Mouse (Mus musculus) hindbrain, embryonic 12.5 days (tissue): ENCODE measurements at regions not wholly inside any gene's neighbourhood (a gene's known extent, or its start where the extent isn't known, plus 50 kb on each side); places are given as distances from the start of the nearest gene placed in this dataset.

ENCODE experiments used
- ATAC-seq: fragments of 200-750 bp; cut with Nextera tagmentation; 2 replicates; pipeline ENCODE4 v1.8.0; 2017; ENCODE audit warnings: moderate TSS enrichment; ENCODE audit not compliant: low FRiP score
- H3K27ac ChIP-seq: fragments of 300-500 bp; sonication (generic); 2 replicates; pipeline ENCODE4 v1.5.1; 2016; ENCODE audit warnings: mild to moderate bottlenecking
- H3K27me3 ChIP-seq: fragments of 300-500 bp; sonication (generic); 2 replicates; pipeline ENCODE4 v1.6.1; 2016; ENCODE audit warnings: mild to moderate bottlenecking
- H3K36me3 ChIP-seq: fragments of 300-500 bp; sonication (generic); 2 replicates; pipeline ENCODE4 v1.6.1; 2016; ENCODE audit warnings: mild to moderate bottlenecking
- H3K4me1 ChIP-seq: fragments of 300-500 bp; sonication (generic); 2 replicates; pipeline ENCODE4 v1.6.1; 2016
- H3K4me2 ChIP-seq: fragments of 300-500 bp; sonication (generic); replicated peaks from 2 replicates; pipeline ENCODE4 v1.6.1; 2016; ENCODE audit warnings: mild to moderate bottlenecking
- H3K4me3 ChIP-seq: fragments of 300-500 bp; sonication (generic); 2 replicates; pipeline ENCODE4 v1.5.1; 2016; ENCODE audit warnings: mild to moderate bottlenecking
- H3K9ac ChIP-seq: fragments of 300-500 bp; sonication (generic); 2 replicates; pipeline ENCODE4 v1.6.1; 2016; ENCODE audit warnings: mild to moderate bottlenecking, moderate library complexity
- H3K9me3 ChIP-seq: fragments of 300-500 bp; sonication (generic); replicated peaks from 2 replicates; pipeline ENCODE4 v1.6.1; 2016; ENCODE audit warnings: mild to moderate bottlenecking
- WGBS: fragments of 180-500 bp; shearing (Covaris S2); methylation state at CpG from one replicate; pipeline ENCODE4 v1.1.7; 2016; 5-methylcytosine and 5-hydroxymethylcytosine counted together

DNA sequence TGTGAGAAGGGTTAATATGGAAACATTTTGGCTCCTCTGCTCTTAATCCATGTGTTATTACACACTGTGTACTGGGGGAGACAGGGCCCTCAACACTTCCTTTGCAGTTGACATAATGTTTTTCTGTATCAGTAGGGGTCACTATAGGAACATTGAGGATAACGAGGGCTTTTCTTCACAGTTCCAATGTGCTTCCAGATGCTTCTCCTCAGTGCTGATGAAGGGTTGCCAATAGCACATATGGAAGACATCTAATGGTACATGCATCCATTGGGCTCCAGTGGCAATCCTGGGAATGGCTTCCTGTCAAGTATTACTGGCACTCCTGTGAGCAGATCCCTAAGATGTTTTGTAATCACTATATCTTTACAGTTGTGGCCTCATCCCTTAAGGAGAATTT lies 62.1 kb downstream of the Naa11 start:
- H3K4me1 ChIP-seq = no peaks in the 10 kb centered on the region
- no peak overlapping the region for H3K27ac ChIP-seq
- ATAC-seq = no peak
- no peaks in the 10 kb centered on the region for H3K36me3 ChIP-seq
- WGBS = 37% methylated on average over 1 of the region's 1 CpGs
- no peak overlapping the region for H3K4me3 ChIP-seq
- no peak overlapping the region for H3K4me2 ChIP-seq
- H3K27me3 ChIP-seq = no peaks in the 10 kb centered on the region
- H3K9ac ChIP-seq = no peak overlapping the region
- no peaks in the 10 kb centered on the region for H3K9me3 ChIP-seq

- no peak overlapping the region for H3K9ac ChIP-seq
- no peaks in the 10 kb centered on the region for H3K9me3 ChIP-seq
- no peak overlapping the region for H3K4me3 ChIP-seq
- H3K36me3 ChIP-seq = no peaks in the 10 kb centered on the region
- no peaks in the 10 kb centered on the region for H3K4me1 ChIP-seq
- H3K4me2 ChIP-seq = no peak overlapping the region
- 73% methylated on average over 5 of the region's 5 CpGs for WGBS
- no peak for ATAC-seq
- no peak overlapping the region for H3K27ac ChIP-seq
- H3K27me3 ChIP-seq = no peaks in the 10 kb centered on the region
Observed at GRCm38 (mm10) chr5:97325831-97326230, 66.3 kb downstream of the Naa11 start.

- H3K27me3 ChIP-seq = no peaks in the 10 kb centered on the region
- H3K4me3 ChIP-seq = no peak overlapping the region
- no peak overlapping the region for H3K27ac ChIP-seq
- H3K4me2 ChIP-seq = no peak overlapping the region
- no peaks in the 10 kb centered on the region for H3K36me3 ChIP-seq
- no peaks in the 10 kb centered on the region for H3K4me1 ChIP-seq
- 40% methylated on average over 3 of the region's 3 CpGs for WGBS
- no peaks in the 10 kb centered on the region for H3K9me3 ChIP-seq
- no peak overlapping the region for H3K9ac ChIP-seq
- no peak for ATAC-seq
Observed at GRCm38 (mm10) chr5:97323873-97324272, 68.3 kb downstream of the Naa11 start.

- 92% methylated on average over 2 of the region's 2 CpGs for WGBS
Observed at GRCm38 (mm10) chr5:97319816-97320487, 72.2 kb downstream of the Naa11 start.

GRCm38 (mm10) chr5:97306902-97307301 lies 85.3 kb downstream of the Naa11 start:
- Histone ChIP-seq H3K9me3 (no peaks in the 10 kb centered on the region), H3K4me3 (no peak overlapping the region), H3K4me1 (no peaks in the 10 kb centered on the region), H3K36me3 (no peaks in the 10 kb centered on the region), H3K27me3 (no peaks in the 10 kb centered on the region), H3K27ac (no peak overlapping the region), H3K4me2 (no peak overlapping the region), H3K9ac (no peak overlapping the region)
- no peak for ATAC-seq
- 81% methylated on average over 4 of the region's 4 CpGs for WGBS

More at GRCm38 (mm10) chr5:97319816-97320487, 72.2 kb downstream of the Naa11 start:
- Histone ChIP-seq H3K27me3 (no peaks in the 10 kb centered on the region), H3K9ac (no peak overlapping the region), H3K4me1 (no peaks in the 10 kb centered on the region), H3K27ac (no peak overlapping the region), H3K9me3 (no peaks in the 10 kb centered on the region), H3K4me2 (no peak overlapping the region), H3K4me3 (no peak overlapping the region), H3K36me3 (no peaks in the 10 kb centered on the region)
- ATAC-seq = no peak

- Histone ChIP-seq H3K27me3 (no peaks in the 10 kb centered on the region), H3K36me3 (no peaks in the 10 kb centered on the region), H3K9ac (no peak overlapping the region), H3K4me1 (no peaks in the 10 kb centered on the region), H3K4me3 (no peak overlapping the region), H3K4me2 (no peak overlapping the region), H3K9me3 (no peaks in the 10 kb centered on the region), H3K27ac (no peak overlapping the region)
- WGBS = 83% methylated on average over 4 of the region's 4 CpGs
- ATAC-seq = no peak
Observed at GRCm38 (mm10) chr5:97304921-97305320, 87.3 kb downstream of the Naa11 start.

- Histone ChIP-seq H3K9me3 (no peaks in the 10 kb centered on the region), H3K36me3 (no peaks in the 10 kb centered on the region), H3K27me3 (no peaks in the 10 kb centered on the region), H3K4me2 (no peak overlapping the region), H3K9ac (no peak overlapping the region), H3K4me3 (no peak overlapping the region), H3K4me1 (0 out of 2 replicates have a peak, but pooled peaks cover 4% of the 10 kb centered on the region), H3K27ac (no peak overlapping the region)
- 79% methylated on average over 4 of the region's 4 CpGs for WGBS
- ATAC-seq = no peak
Observed at GRCm38 (mm10) chr5:97301621-97302020, 90.6 kb downstream of the Naa11 start.

DNA sequence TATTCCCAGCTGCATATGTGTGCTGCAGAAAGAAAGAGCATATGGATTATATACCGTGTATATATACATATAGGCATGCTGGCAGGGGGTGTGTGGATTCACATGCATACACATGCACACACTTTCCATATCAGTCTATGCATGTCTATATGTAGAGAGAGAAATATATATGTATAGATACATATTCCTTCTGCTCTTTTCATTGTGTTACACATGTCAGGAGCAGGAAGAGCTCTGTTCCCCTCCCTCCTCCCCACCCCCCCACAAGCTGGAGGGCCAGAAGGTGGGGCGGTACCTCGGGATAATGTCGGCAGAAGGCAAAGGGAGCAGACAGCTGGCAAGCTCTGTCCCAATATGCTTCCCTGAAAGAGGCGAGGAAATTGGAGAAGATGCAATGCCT lies 91.3 kb downstream of the Naa11 start:
- WGBS = 45% methylated on average over 5 of the region's 5 CpGs
- H3K4me2 ChIP-seq = no peak overlapping the region
- H3K4me1 ChIP-seq = 0 out of 2 replicates have a peak, but pooled peaks cover 4% of the 10 kb centered on the region
- H3K9me3 ChIP-seq = no peaks in the 10 kb centered on the region
- H3K4me3 ChIP-seq = no peak overlapping the region
- H3K36me3 ChIP-seq = no peaks in the 10 kb centered on the region
- H3K27ac ChIP-seq = no peak overlapping the region
- H3K9ac ChIP-seq = no peak overlapping the region
- ATAC-seq = no peak
- H3K27me3 ChIP-seq = no peaks in the 10 kb centered on the region

DNA sequence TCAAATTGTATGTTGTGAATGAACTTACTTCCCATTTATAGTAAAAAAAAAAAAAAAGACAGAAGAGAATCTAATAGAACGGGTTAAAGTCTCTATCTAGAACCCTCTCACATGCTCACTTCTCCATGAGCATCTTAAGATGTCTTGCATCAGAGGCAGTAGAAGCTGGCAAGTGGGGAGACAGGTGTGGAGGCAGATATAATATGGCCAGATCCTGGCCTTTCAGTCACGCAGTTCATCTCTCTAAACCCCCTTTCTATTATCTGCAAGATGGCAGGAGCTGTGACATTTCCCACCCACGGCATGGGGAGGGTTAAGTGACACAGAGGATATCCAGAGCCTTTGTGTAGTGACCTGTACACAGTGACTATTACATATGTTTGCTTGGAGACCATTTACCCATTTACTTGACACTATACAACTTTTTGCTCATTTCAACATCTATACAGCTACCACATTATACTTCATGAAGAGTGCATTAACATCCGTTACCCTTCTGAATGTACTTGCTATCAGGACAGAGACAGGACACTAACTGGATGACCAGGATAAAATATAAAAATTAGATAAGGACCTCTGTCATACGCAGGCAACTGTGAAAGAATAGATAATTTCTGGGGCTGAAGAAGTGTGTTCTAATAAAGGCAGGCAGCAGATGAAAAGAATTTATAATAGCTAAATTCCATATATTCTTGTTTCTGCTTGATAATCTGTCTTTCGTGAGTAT lies 91.9 kb downstream of the Naa11 start:
- no peak for ATAC-seq
- no peak overlapping the region for H3K4me3 ChIP-seq
- H3K27ac ChIP-seq = no peak overlapping the region
- H3K4me1 ChIP-seq = 0 out of 2 replicates have a peak, but pooled peaks cover 4% of the 10 kb centered on the region
- no peak overlapping the region for H3K9ac ChIP-seq
- H3K4me2 ChIP-seq = no peak overlapping the region
- no peaks in the 10 kb centered on the region for H3K36me3 ChIP-seq
- H3K9me3 ChIP-seq = no peaks in the 10 kb centered on the region
- WGBS = 75% methylated on average over 6 of the region's 6 CpGs
- H3K27me3 ChIP-seq = no peaks in the 10 kb centered on the region

DNA sequence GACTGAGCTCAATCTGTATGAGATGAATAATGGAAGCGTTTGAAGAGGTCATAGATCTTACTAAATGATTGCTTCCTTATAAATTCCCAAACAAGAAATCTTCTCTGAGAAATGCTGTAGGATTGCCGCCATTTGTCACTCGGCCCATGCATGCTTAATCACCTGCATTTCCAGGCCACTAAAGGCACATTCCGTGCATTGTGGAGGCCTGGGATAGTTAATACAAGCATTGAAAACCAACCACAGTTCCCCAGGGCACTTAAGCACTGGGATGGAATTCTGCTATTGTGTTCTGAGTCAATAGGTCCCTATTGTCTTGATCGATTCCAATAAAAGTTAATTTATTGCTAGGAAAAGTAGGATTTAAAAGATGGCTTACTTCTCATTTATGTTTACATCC lies 92.5 kb downstream of the Naa11 start:
- no peak for ATAC-seq
- WGBS = 29% methylated on average over 5 of the region's 5 CpGs
- no peaks in the 10 kb centered on the region for H3K9me3 ChIP-seq
- H3K4me3 ChIP-seq = no peak overlapping the region
- no peak overlapping the region for H3K4me2 ChIP-seq
- H3K4me1 ChIP-seq = 0 out of 2 replicates have a peak, but pooled peaks cover 4% of the 10 kb centered on the region
- no peaks in the 10 kb centered on the region for H3K27me3 ChIP-seq
- H3K27ac ChIP-seq = no peak overlapping the region
- H3K36me3 ChIP-seq = no peaks in the 10 kb centered on the region
- H3K9ac ChIP-seq = no peak overlapping the region

GRCm38 (mm10) chr5:97296213-97296612 lies 96.0 kb downstream of the Naa11 start:
- H3K4me1 ChIP-seq = 0 out of 2 replicates have a peak, but pooled peaks cover 4% of the 10 kb centered on the region
- H3K9ac ChIP-seq = no peak overlapping the region
- no peaks in the 10 kb centered on the region for H3K36me3 ChIP-seq
- ATAC-seq = no peak
- 67% methylated on average over 3 of the region's 3 CpGs for WGBS
- H3K4me2 ChIP-seq = no peak overlapping the region
- H3K4me3 ChIP-seq = no peak overlapping the region
- H3K9me3 ChIP-seq = no peaks in the 10 kb centered on the region
- H3K27ac ChIP-seq = no peak overlapping the region
- no peaks in the 10 kb centered on the region for H3K27me3 ChIP-seq

DNA sequence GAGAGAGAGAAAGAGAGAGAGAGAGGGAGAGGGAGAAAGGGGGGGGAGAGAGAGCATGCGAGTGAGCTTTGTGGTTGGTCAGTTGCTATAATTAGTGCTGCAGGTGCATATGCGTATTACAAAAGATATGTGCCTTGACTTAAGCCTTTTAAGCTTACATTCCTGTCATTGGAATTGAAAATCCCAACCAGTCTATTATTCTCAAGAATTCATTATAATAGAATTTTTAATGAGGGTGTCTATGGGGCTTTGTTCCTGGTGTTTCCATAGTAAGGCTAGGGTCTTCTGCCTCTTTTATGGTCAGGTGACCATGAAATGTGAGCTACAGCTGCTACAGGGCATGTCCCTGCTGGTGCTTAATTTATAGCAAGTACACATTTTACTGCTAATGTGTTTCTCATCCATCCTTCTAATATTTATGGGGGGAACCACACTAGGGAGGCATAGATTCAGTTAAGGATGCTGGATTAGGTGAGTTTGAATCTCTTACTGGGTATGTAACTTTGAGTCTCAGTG lies 102.0 kb downstream of the Naa11 start:
- no peaks in the 10 kb centered on the region for H3K36me3 ChIP-seq
- H3K9me3 ChIP-seq = no peaks in the 10 kb centered on the region
- no peak overlapping the region for H3K4me3 ChIP-seq
- H3K27me3 ChIP-seq = no peaks in the 10 kb centered on the region
- peak; percentile 69; the same call in 1 of the 2 replicates for ATAC-seq
- H3K4me2 ChIP-seq = no peak overlapping the region
- H3K4me1 ChIP-seq = peaks cover 12% of the 10 kb centered on the region
- 42% methylated on average over 2 of the region's 2 CpGs for WGBS
- no peak overlapping the region for H3K9ac ChIP-seq
- no peak overlapping the region for H3K27ac ChIP-seq
